Mouse (Mus musculus): ENCODE results near the gene Alyref. TPM values are rescaled to one million over a fixed set of nuclear protein-coding genes. Genes with fewer than 3 reads are reported as not detected.
A peak's percentile ranks its signal among the peaks of the same experiment; 100 is the strongest.
"Not testable (repeated sequence)": the region's sequence is repeated elsewhere in the genome, so short reads cannot be mapped to it uniquely, and the experiment has no call there.

Gene Alyref
- polyA plus RNA-seq, 1 experiment from 2014 or later, result 405 TPM

GRCm38 (mm10) chr11:120560952-120561728, 37.0 kb downstream of the Alyref start:
- H3K36me3 ChIP-seq, result peaks cover 75% of the 10 kb centered on the region
- H3K9ac ChIP-seq, result no peak overlapping the region
- 91% methylated on average over 13 of the region's 13 CpGs for WGBS
- no peak overlapping the region for H3K4me3 ChIP-seq
- H3K27ac ChIP-seq, result no peak overlapping the region
- no peaks in the 10 kb centered on the region for H3K27me3 ChIP-seq
- H3K4me2 ChIP-seq, result no peak overlapping the region
- H3K4me1 ChIP-seq, result no peaks in the 10 kb centered on the region
- H3K9me3 ChIP-seq, result no peaks in the 10 kb centered on the region
- no peak for ATAC-seq (ENCODE audit: insufficient number of reproducible peaks, low FRiP score, low TSS enrichment, low read depth)

- not testable (repeated sequence) for H3K4me2 ChIP-seq; H3K27ac ChIP-seq; ATAC-seq (ENCODE audit: insufficient number of reproducible peaks, low FRiP score, low TSS enrichment, low read depth); H3K27me3 ChIP-seq; H3K4me1 ChIP-seq; H3K9ac ChIP-seq; H3K4me3 ChIP-seq; H3K9me3 ChIP-seq
- peaks cover 52% of the 10 kb centered on the region for H3K36me3 ChIP-seq
- WGBS, result 90% methylated on average over 6 of the region's 6 CpGs
Observed at GRCm38 (mm10) chr11:120558843-120559242, 39.3 kb downstream of the Alyref start.

GRCm38 (mm10) chr11:120555260-120555659, 42.9 kb downstream of the Alyref start:
- WGBS, result 65% methylated on average over 2 of the region's 2 CpGs

GRCm38 (mm10) chr11:120554834-120555233, 43.3 kb downstream of the Alyref start:
- Histone ChIP-seq H3K9me3 (no peaks in the 10 kb centered on the region), H3K27ac (no peak overlapping the region), H3K4me1 (peaks cover 10% of the 10 kb centered on the region), H3K27me3 (no peaks in the 10 kb centered on the region), H3K36me3 (peaks cover 12% of the 10 kb centered on the region), H3K4me3 (no peak overlapping the region), H3K9ac (no peak overlapping the region), H3K4me2 (no peak overlapping the region)
- WGBS, result 76% methylated on average over 7 of the region's 7 CpGs
- no peak for ATAC-seq (ENCODE audit: insufficient number of reproducible peaks, low FRiP score, low TSS enrichment, low read depth)

More at GRCm38 (mm10) chr11:120555260-120555659, 42.9 kb downstream of the Alyref start:
- no peak for ATAC-seq (ENCODE audit: insufficient number of reproducible peaks, low FRiP score, low TSS enrichment, low read depth)
- Histone ChIP-seq H3K27me3 (no peaks in the 10 kb centered on the region), H3K9me3 (no peaks in the 10 kb centered on the region), H3K4me1 (peaks cover 6% of the 10 kb centered on the region), H3K9ac (no peak overlapping the region), H3K4me2 (no peak overlapping the region), H3K27ac (no peak overlapping the region), H3K36me3 (peaks cover 16% of the 10 kb centered on the region), H3K4me3 (no peak overlapping the region)

- Histone ChIP-seq H3K27ac (no peak overlapping the region), H3K27me3 (no peaks in the 10 kb centered on the region), H3K4me3 (no peak overlapping the region), H3K36me3 (0 out of 2 replicates have a peak, but pooled peaks cover 2% of the 10 kb centered on the region), H3K4me1 (peaks cover 22% of the 10 kb centered on the region), H3K9me3 (no peaks in the 10 kb centered on the region), H3K4me2 (no peak overlapping the region), H3K9ac (no peak overlapping the region)
- ATAC-seq (ENCODE audit: insufficient number of reproducible peaks, low FRiP score, low TSS enrichment, low read depth), result no peak
- 72% methylated on average over 5 of the region's 5 CpGs for WGBS
Observed at GRCm38 (mm10) chr11:120552736-120553135, 45.4 kb downstream of the Alyref start.

- 92% methylated on average over 28 of the region's 28 CpGs for WGBS
- no peak for ATAC-seq (ENCODE audit: insufficient number of reproducible peaks, low FRiP score, low TSS enrichment, low read depth)
- no peaks in the 10 kb centered on the region for H3K9me3 ChIP-seq
- peaks cover 25% of the 10 kb centered on the region for H3K4me1 ChIP-seq
- peak within 1 kb of the TSS; percentile 92 for H3K9ac ChIP-seq
- H3K36me3 ChIP-seq, result 0 out of 2 replicates have a peak, but pooled peaks cover 4% of the 10 kb centered on the region
- no peaks in the 10 kb centered on the region for H3K27me3 ChIP-seq
- H3K4me2 ChIP-seq, result peak within 1 kb of the TSS; percentile 81
- peak within 1 kb of the TSS; percentile 94 for H3K27ac ChIP-seq
- peak within 1 kb of the TSS; percentile 89 for H3K4me3 ChIP-seq
Observed at GRCm38 (mm10) chr11:120550810-120551440, 47.2 kb downstream of the Alyref start, which contains the start of gene Ppp1r27. Ppp1r27 (minus strand) TSS chr11:120551132.

GRCm38 (mm10) chr11:120549986-120550809, 48.0 kb downstream of the Alyref start:
- 62% methylated on average over 11 of the region's 11 CpGs for WGBS
- no peaks in the 10 kb centered on the region for H3K9me3 ChIP-seq
- H3K27ac ChIP-seq, result peak overlapping the region; percentile 94
- ATAC-seq (ENCODE audit: insufficient number of reproducible peaks, low FRiP score, low TSS enrichment, low read depth), result no peak
- no peaks in the 10 kb centered on the region for H3K27me3 ChIP-seq
- peak overlapping the region; percentile 92 for H3K9ac ChIP-seq
- peak overlapping the region; percentile 81 for H3K4me2 ChIP-seq
- H3K4me1 ChIP-seq, result peaks cover 25% of the 10 kb centered on the region
- H3K36me3 ChIP-seq, result peaks cover 11% of the 10 kb centered on the region
- peak overlapping the region; percentile 89 for H3K4me3 ChIP-seq

- Histone ChIP-seq H3K4me2 (peak within 1 kb of the TSS; percentile 81), H3K36me3 (peaks cover 20% of the 10 kb centered on the region), H3K4me1 (peaks cover 25% of the 10 kb centered on the region), H3K27me3 (no peaks in the 10 kb centered on the region), H3K9me3 (no peaks in the 10 kb centered on the region), H3K9ac (peak within 1 kb of the TSS; percentile 92), H3K4me3 (peak within 1 kb of the TSS; percentile 89), H3K27ac (peak within 1 kb of the TSS; percentile 94)
- under 1% methylated on average over 83 of the region's 87 CpGs for WGBS
- peak; percentile 82 for ATAC-seq (ENCODE audit: insufficient number of reproducible peaks, low FRiP score, low TSS enrichment, low read depth)
Observed at GRCm38 (mm10) chr11:120549168-120549945, 48.8 kb downstream of the Alyref start, which contains the start of gene Mcrip1. Mcrip1 (minus strand) TSS chr11:120549727.

GRCm38 (mm10) chr11:120548786-120549167, 49.4 kb downstream of the Alyref start:
- Histone ChIP-seq H3K27me3 (no peaks in the 10 kb centered on the region), H3K36me3 (peaks cover 25% of the 10 kb centered on the region), H3K4me1 (peaks cover 25% of the 10 kb centered on the region), H3K4me2 (peak overlapping the region; percentile 81), H3K9ac (peak overlapping the region; percentile 92), H3K4me3 (peak overlapping the region; percentile 89), H3K27ac (peak overlapping the region; percentile 94), H3K9me3 (no peaks in the 10 kb centered on the region)
- no peak for ATAC-seq (ENCODE audit: insufficient number of reproducible peaks, low FRiP score, low TSS enrichment, low read depth)
- WGBS, result 18% methylated on average over 7 of the region's 7 CpGs

GRCm38 (mm10) chr11:120548214-120548613, 50.0 kb downstream of the Alyref start:
- peak overlapping the region; percentile 81 for H3K4me2 ChIP-seq
- H3K9me3 ChIP-seq, result no peaks in the 10 kb centered on the region
- 78% methylated on average over 3 of the region's 3 CpGs for WGBS
- no peaks in the 10 kb centered on the region for H3K27me3 ChIP-seq
- peaks cover 25% of the 10 kb centered on the region for H3K4me1 ChIP-seq
- H3K36me3 ChIP-seq, result peaks cover 31% of the 10 kb centered on the region
- H3K27ac ChIP-seq, result peak overlapping the region; percentile 94
- peak overlapping the region; percentile 89 for H3K4me3 ChIP-seq
- ATAC-seq (ENCODE audit: insufficient number of reproducible peaks, low FRiP score, low TSS enrichment, low read depth), result no peak
- H3K9ac ChIP-seq, result peak overlapping the region; percentile 92; the same call in 1 of the 2 replicates

GRCm38 (mm10) chr11:120547469-120547868, 50.7 kb downstream of the Alyref start:
- Histone ChIP-seq H3K4me3 (no peak overlapping the region), H3K4me2 (no peak overlapping the region), H3K27ac (peak overlapping the region; percentile 94; the same call in 1 of the 2 replicates), H3K4me1 (peaks cover 25% of the 10 kb centered on the region), H3K9ac (no peak overlapping the region), H3K9me3 (no peaks in the 10 kb centered on the region), H3K27me3 (no peaks in the 10 kb centered on the region), H3K36me3 (peaks cover 38% of the 10 kb centered on the region)
- no peak for ATAC-seq (ENCODE audit: insufficient number of reproducible peaks, low FRiP score, low TSS enrichment, low read depth)
- 57% methylated on average over 2 of the region's 2 CpGs for WGBS
